Mouse (Mus musculus) spleen, adult 18-20 months (tissue): ENCODE results near the gene Zbtb20.

Experiments used
- DNase-seq, 2 experiments: peaks; one replicate each; pipeline ENCODE4 v3.0.0; 2022; ENCODE audit warnings: mixed read lengths in 2 of 2

Gene Zbtb20

GRCm38 (mm10) chr16:43458726-43459223 is 583.1 kb downstream of the Zbtb20 start:
- no peak for DNase-seq

- no peak for DNase-seq
Observed at GRCm38 (mm10) chr16:43461745-43462378, 586.2 kb downstream of the Zbtb20 start.

DNA sequence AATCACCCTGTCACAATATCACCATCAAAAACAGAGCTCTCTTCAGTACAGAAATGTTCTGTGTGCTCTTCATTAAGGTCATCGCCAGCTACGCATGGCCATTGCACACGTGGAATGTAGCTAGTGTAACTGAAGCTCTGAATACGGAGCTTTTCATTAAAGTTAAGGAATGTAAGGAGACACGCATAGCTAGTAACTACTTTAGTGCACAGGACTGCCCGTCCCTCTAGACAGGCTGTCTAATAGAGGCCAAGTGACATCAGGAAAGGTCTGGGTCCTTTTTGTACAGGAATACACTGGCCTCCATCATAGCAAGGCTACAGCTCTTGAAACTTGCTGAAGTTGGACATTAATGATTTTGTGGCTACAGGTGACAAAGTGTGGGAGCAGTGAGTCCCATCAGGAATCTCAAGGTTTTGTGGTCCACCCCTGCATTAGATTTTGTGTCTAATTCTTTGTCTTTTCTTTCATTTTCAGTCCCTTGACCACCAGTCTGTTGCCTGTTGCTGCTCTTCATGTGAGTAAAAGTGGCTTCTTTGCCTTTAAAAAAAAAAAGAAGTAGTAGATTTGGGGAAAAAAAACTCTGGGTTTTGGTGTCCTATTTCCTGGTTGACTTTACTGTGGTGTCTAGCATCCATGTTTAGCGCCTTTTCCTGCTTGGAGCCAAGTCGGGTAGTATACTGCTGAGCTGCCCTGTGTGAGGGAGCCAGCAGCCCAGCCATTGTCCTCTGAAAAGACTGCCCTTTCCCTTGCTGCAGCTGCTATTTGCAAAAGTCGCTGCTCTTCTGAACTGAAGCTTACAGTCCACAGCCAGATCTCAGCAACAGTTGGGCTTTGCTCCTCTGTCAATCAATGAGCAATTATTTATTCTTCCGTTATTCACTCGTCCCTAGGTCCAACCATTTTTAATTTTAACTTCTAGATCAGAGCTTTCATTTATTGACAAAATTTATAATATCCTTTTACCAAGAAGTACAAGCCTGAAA is 587.1 kb downstream of the Zbtb20 start:
- DNase-seq: no peak

DNA sequence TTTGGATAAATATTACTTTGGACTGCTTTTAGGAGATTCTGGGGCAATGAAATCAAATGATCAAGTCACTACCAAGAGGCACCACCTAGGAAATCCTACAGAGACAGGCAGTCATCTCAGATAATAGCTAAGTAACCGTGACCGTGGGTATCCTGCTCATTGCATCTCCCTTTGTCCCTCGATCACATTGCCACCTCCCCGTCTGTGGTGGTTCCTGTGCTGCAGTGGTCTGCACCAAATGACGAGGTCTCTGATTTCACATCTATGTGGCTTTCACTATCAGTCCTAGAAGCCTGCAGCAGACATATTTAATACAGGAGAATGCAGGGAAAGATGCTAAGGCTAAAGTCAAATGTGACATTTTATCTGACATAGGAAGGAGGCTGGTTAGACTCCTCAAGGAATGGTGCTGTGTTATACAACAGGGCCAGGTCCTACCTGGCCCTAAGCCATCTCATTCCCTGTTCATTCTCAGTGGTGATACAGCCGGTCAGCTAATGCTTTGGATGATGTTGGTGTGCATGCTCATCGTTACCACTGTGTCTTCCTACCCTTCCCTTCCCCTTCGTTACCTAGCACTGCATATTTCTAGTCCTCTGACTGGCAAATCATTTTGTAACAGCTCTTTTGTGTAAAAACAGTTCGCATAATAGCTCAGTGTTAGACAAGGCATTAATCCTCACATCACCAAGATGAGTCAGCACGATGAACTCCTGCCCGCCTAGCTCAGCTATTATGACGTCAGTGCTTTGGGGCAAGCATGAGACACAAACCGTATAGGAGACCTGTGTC is 588.2 kb downstream of the Zbtb20 start:
- DNase-seq: no peak

- DNase-seq: no peak
Observed at GRCm38 (mm10) chr16:43464476-43465080, 588.9 kb downstream of the Zbtb20 start.

DNA sequence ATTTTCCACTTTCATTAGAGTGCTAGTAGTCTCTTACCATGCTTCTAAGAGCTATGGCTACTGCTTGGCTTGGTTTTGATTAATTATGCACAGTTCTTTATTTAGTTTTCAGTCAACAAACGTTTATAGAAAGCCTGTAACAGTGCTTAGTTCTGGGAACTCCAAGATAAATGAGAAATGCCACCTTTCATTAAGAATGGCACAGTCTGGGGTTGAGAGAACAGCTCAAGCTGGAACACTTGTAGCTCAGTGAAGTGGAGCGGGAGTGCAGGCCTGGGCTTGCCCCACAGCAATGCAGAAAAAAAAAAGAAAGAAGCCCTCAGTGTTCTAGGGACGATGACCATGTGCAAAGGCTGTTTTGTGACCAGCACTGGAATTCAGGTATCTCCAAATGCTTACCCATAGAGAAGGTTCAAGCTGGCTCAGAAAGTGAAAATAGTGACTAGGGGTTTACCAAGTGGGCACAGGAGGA is 589.7 kb downstream of the Zbtb20 start:
- DNase-seq: no peak

DNA sequence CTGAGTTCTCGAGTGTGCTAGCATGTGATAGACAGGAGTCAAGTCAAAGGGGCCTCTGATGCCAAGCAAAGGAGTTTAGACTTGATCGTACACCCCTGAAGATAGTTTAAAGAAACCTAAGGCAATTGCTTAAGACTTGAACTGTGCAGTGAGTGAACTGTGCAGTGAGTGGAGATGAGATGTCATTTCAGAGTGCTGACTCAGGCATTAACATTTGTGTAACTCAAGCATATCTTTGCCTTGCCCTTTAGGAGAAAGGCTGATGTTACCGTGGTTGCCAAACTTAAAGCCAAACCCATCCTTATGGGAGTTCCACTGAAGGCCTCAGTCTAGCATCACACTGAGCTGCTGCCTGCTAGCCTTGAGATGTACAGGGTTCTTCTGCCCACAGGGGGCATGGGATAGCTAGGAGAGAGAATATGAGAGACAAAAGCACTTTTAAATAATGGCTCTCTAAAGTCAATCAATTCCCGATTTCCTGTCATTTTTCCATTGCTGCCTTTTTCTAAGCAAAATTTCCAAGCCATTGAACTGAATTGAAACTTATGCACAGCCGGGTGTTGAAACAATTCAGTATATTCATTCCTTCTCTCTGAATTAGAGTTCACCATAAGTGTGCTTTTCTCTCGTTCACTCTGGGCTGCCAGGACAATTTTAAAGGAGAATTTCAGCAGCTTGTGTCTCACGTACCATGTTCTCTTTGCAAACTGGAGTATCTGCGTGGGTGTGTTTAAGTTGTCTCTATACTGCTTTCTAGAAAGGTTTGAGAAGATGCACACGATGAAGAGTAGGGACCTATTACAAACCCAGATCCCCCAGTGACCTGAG is 590.5 kb downstream of the Zbtb20 start:
- no peak for DNase-seq

DNA sequence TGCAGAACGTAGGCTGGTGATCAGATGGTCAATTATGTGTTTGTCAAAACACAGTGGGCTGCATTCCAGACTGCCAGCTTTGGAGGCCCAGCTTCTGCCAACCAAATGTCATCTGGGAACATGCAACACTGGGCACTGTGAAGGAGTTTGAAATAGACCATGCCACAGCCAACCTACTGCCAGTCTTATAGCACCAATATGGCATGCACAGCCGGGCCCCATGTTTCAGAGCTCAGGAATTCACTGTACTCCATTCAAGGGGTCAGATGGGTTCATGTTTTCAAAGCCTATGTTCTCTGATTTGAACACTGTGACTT is 591.0 kb downstream of the Zbtb20 start:
- DNase-seq: no peak

GRCm38 (mm10) chr16:43471060-43471459 is 595.4 kb downstream of the Zbtb20 start:
- no peak for DNase-seq

GRCm38 (mm10) chr16:43474941-43475728 is 599.5 kb downstream of the Zbtb20 start:
- no peak for DNase-seq

GRCm38 (mm10) chr16:43476921-43477320 is 601.2 kb downstream of the Zbtb20 start:
- DNase-seq: no peak

- DNase-seq: no peak
Observed at GRCm38 (mm10) chr16:43478352-43478751, 602.7 kb downstream of the Zbtb20 start.

GRCm38 (mm10) chr16:43480532-43480931 is 604.9 kb downstream of the Zbtb20 start:
- DNase-seq: no peak

- no peak for DNase-seq
Observed at GRCm38 (mm10) chr16:43482125-43482524, 606.4 kb downstream of the Zbtb20 start.

DNA sequence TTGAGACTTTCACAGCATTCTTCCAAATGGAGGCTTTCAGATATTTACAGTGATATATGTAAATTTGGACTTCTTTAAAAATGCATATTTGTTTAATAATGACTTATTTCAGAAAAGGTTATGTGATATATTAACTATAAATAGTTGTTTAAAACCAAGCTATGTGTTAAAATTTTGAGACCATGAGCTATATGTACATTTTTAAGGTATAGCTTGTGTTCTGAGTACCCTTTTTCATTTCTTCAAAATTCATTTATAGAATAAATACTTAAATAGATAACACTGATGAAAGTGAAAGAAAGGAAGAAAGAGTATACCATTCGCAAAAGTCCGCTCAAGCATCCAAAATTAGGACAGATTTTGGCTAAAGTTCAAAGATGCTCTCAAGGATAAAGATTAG is 607.1 kb downstream of the Zbtb20 start:
- no peak for DNase-seq

DNA sequence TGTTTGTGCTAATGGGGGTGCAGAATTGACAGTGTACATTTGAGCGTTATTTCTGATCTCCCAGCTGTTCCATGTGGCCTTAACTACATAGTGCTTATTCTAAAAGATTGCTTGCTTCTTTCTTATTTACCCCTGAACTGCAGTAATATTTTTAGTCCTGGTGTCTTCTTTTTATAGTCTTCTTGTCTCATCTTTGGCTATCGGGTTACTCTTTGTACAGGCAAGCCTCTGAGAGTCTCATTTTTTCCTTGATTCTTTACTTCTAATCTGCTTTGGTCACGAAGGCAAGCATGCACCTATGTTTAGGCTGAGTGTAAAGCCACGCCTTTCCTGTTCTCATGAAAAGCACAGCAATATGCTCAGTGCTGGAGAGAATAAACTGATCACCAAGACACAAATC is 608.7 kb downstream of the Zbtb20 start:
- DNase-seq: no peak

GRCm38 (mm10) chr16:43489362-43489761 is 613.7 kb downstream of the Zbtb20 start:
- DNase-seq: no peak

GRCm38 (mm10) chr16:43489984-43490383 is 614.3 kb downstream of the Zbtb20 start:
- no peak for DNase-seq

DNA sequence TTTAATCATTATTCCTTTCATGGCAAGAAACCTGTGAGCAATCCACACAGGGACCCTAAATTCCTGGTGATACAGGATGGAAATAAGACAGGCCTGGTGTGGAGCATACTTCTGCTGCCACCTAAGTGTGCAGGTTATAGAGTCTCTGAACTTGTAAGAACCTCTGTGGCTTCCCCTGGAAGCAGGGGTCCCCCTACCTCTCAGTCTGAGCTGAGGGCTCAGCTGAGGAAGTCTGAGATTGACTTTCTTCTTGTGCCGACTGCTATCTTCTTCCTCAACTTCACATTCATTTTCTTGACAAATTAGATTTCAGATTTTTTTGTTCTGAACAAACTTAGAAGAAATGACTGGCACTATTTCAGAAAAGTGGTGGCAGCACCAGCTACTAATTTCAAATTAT is 617.2 kb downstream of the Zbtb20 start:
- no peak for DNase-seq

DNA sequence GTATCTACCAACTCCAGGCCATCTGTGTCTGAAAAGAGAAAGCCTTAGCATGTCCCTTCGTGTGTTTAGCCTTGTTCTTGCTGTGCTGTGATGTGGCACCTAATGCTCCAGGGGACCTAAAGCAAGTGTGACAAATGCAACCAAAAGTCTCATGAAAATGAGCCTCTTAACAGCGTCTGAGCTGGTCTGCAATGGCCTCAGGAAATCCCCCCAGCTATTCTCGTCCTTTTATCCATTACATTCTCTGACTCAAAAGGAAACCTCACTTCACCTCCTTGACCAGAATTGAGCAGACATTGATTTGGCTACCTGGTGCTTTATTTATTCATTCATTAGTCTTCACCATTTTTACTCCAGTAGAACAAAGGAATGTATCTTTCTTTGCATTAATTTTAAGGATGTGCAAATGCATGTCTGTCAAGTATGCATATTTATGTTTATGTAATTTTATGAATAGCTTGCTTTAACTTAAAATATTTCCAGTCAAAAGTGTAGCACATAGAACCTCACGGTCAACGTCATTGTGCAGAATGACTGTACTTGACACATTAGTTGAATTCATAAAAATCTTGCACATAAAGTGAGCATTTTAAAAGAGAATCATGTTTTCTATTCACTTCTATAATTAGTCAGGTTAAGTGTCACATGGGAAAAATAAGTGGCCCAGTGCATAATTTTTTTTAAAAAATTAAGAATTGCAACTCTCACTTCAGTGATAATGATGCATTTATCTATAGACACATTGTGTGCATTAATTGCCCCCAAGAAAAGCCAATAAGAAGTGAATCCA is 618.1 kb downstream of the Zbtb20 start:
- DNase-seq: no peak
